Mouse (Mus musculus) hematopoietic stem cell, adult 5-6 weeks (primary cell): ENCODE data around the gene Timd2. TPM values are rescaled to one million over a fixed set of nuclear protein-coding genes. Genes with fewer than 3 reads are reported as not detected.
"Not testable (repeated sequence)": the region's sequence is repeated elsewhere in the genome, so short reads cannot be mapped to it uniquely, and the experiment has no call there.

Experiments
- ATAC-seq, 2 experiments: fragments of 125-278 bp in 1 of 2; replicated peaks in 1 of 2; 2 replicates each; pipeline ENCODE4 v1.8.0; 2016 to 2017; ENCODE audit warnings: inconsistent platforms in 2 of 2, mild to moderate bottlenecking in 2 of 2, moderate number of reproducible peaks in 2 of 2, low read depth in 1 of 2, moderate TSS enrichment in 1 of 2; ENCODE audit not compliant: low FRiP score in 2 of 2, poor library complexity in 2 of 2, severe bottlenecking in 2 of 2, insufficient read depth in 1 of 2, low TSS enrichment in 1 of 2
- total RNA-seq: library from RNA; stranded (forward); fragments of 172-1452, 232-1000 nt; gene quantifications from 2 replicates; pipeline ENCODE4 v1.2.3, GENCODE M21; 2017

The Timd2 gene
- total RNA-seq, result not detected in 2 replicates

- no peak for ATAC-seq
Measured at GRCm38 (mm10) chr11:46706664-46707356, at the start of gene Timd2. Gene Timd2, minus strand, starts transcription at chr11:46707061.

- not testable (repeated sequence) for ATAC-seq
Measured at GRCm38 (mm10) chr11:46755714-46756113, 48.9 kb upstream of the Timd2 start.

DNA sequence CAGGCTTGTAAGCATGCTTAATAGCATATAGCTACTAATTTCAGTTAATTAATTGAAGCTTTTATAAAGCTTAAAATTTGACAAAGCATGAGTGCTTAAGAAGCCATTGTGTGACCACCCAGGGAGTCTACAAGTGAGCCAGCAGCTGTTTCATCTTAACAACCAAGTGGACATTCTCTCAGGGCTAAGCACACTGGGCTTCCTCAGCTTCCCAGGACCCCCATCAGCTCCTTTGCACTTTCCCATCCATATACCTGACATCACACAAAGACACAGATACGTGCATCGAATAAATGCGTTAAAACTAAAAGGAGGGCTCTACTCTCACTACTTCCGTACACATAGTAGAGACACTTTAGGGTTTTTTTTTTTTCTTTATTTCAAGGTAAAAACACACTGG, 47.8 kb upstream of the Timd2 start:
- ATAC-seq, result no peak

- no peak for ATAC-seq
Measured at GRCm38 (mm10) chr11:46753662-46754061, 46.8 kb upstream of the Timd2 start.

GRCm38 (mm10) chr11:46747996-46748395, 41.1 kb upstream of the Timd2 start:
- no peak for ATAC-seq

DNA sequence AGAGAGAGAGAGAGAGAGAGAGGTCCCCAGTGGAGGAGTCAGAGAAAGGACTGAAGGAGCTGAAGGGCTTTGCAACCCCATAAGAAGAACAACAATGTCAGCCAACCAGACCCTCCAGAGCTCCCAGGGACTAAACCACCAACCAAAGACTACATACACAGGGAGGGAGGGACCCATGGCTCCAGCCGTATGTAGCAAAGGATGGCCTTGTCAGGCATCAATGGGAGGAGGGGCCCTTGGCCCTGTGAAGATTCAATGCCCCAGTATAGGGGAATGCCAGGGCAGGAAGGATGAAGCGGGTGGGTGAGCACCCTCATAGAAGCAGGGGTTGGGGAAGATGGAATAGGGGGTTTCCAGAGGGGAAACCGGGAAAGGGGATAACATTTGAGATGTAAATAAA, 34.9 kb upstream of the Timd2 start:
- ATAC-seq, result no peak

DNA sequence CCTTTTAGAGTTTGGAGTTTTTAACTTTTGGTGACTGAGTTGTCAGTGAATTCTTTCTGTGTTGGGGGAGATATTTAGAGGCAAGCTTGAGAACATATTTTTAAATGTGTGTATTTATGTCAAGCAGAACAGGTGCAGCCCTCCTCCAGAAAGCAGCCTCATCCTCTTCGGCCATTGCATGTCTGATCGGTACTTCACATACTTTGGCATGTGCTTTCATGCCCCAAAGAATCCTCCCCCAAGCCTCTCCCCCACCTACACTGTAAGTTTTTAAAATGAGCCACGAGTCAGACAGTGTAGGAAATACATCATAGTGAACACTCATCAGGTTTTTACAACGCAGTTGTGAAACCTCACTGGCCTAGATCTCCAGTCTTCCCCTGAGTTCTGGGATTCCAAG, 34.0 kb upstream of the Timd2 start:
- no peak for ATAC-seq

DNA sequence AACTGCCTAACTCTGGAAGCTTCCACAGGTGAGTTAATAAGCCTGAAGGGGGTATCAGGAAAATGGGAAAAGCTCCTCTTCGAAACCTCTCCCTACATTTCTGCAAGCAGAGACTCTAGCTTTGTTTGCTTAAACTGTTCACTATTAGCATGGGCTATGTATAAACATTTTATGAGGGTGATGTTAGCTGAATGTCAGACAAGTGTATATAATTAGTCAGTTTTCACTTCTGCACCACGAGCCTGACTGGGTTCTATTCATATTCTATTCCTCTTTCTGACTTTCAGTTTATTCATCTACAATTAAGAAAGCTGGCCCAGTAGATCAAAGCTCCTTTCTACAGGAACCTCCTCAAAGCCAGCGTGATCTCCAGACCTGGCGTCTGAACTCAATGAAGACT, 32.6 kb upstream of the Timd2 start:
- no peak for ATAC-seq

DNA sequence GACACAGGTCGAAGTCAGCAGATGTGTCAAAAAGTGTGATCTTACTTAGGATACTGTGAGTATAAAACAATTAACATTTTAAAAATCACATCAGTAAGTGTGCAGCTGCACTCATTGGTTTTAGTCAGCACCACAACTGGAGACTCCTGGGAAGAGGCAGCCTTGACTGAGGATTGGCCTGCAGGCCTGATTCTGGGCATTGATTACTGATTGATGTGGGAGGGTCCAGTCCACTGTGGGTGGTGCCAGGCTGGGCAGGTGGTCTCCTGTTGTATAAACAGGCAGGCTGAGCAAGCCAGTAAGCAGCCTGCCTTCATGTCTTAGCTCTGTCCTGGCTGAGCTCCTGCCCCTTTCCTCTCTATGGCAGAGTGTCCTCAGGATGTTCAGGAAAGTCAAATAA, 28.2 kb upstream of the Timd2 start, which contains the start of gene Havcr1:
Havcr1 (plus strand) TSS at position 5 of the 400 bp plus-strand sequence.
- not testable (repeated sequence) for ATAC-seq

GRCm38 (mm10) chr11:46734617-46735016, 27.8 kb upstream of the Timd2 start:
- ATAC-seq, result no peak

GRCm38 (mm10) chr11:46733242-46733789, 26.5 kb upstream of the Timd2 start:
- peak; percentile 72 to 87 for ATAC-seq

DNA sequence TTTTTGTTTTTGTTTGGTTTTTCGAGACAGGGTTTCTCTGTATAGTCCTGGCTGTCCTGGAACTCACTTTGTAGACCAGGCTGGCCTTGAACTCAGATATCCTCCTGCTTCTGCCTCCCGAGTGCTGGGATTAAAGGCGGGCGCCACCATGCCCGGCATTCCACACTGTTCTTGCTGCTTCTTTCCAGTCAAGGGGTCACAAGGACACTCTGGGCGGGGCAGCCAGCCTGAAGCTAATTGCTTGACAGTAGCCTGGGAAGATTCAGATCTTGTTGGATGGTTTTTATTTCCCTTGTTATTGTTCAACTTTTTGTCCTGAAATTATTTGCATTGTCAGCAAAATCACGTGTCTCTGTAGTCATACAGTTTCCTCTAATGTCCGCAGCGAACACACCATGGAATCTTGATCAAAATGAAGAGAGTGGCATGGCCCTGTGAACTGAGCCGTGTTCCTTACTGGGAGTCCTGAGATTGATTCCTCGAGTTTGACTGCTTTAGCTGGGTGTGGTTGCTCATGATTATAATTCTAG, 24.7 kb upstream of the Timd2 start:
- ATAC-seq, result no peak

DNA sequence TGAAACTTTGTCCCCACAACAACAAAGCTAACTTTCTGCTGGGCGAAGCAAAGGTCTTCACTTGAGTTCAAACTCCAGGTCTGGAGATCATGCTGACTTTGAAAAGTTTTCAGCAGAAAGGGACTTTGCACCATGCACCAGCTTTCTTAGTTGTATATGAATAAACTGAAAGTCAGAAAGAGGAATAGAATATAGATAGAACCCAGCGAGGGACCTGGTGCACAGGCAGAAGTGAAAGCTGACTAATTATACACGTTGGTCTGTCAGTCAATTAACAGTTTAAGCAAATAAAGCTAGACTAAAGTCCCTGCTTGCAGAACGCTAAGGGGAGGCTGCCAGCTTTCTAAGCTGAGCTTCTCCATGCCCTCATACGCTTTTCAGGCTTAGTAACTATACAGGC, 8.0 kb downstream of the Timd2 start:
- ATAC-seq, result no peak

GRCm38 (mm10) chr11:46698278-46698655, 8.6 kb downstream of the Timd2 start:
- no peak for ATAC-seq

DNA sequence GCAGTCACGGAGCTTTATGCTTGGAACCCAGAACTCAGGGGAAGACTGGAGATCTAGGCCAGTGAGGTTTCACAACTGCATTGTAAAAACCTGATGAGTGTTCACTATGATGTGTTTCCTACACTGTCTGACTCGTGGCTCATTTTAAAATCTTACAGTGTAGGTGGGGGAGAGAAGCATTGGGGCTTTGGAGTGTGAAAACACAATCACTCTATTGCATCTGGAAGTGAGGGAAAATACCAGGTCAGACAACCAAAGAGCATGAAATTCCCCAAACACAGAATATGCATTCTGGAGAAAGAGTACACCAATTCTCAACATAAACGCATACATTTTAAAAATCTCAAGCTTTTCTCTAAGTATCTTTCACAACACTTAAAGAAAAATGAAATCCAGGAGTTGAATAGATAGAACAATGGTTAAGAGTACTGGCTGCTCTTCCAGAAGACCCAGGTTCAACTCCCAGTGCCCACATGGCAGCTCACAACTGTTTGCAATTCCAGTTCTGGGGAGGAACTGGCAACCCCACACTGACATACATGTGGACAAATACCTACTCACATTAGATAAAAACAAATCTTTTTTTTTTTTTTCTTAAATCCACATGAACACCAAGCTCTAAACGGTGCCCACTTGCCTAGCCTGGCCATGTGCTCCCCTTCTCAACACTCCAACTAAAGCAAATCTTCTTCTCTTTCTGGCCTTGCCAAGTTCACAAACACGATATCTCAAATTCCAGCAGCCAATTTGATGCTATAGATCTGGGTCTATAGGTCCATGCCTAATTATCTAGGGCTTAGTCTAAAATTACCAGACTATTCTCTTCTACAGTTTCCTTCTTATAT, 9.2 kb downstream of the Timd2 start:
- no peak for ATAC-seq

DNA sequence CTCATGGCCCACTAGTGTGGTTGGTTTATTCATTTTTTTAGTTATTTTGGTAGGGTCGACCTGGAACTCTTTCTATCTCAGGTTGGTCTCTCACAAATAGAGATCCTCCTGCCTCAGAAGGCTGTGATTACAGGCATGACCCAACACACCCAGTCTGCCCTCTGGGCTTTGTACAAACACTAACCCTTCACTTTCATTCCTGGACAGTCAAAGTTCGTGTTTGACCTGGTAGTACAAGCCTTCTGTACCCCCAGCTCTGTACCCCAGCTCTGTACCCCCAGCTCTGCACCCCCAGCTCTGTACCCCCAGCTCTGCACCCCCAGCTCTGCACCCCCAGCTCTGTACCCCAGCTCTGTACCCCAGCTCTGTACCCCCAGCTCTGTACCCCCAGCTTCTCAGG, 11.0 kb downstream of the Timd2 start:
- not testable (repeated sequence) for ATAC-seq

GRCm38 (mm10) chr11:46690136-46690535, 16.7 kb downstream of the Timd2 start:
- ATAC-seq, result no peak

GRCm38 (mm10) chr11:46683723-46684122, 23.1 kb downstream of the Timd2 start:
- no peak for ATAC-seq
